Mouse (Mus musculus) c-Kit-negative CD71-positive TER-119-positive erythroid progenitor cells, embryonic 14.5 days (primary cell): ENCODE measurements around the gene Tnfrsf21.

Experiments
- DNase-seq: peaks from one replicate; pipeline ENCODE4 v3.0.0-alpha.2; 2013; ENCODE audit warnings: low read depth, low spot score

The Tnfrsf21 gene

DNA sequence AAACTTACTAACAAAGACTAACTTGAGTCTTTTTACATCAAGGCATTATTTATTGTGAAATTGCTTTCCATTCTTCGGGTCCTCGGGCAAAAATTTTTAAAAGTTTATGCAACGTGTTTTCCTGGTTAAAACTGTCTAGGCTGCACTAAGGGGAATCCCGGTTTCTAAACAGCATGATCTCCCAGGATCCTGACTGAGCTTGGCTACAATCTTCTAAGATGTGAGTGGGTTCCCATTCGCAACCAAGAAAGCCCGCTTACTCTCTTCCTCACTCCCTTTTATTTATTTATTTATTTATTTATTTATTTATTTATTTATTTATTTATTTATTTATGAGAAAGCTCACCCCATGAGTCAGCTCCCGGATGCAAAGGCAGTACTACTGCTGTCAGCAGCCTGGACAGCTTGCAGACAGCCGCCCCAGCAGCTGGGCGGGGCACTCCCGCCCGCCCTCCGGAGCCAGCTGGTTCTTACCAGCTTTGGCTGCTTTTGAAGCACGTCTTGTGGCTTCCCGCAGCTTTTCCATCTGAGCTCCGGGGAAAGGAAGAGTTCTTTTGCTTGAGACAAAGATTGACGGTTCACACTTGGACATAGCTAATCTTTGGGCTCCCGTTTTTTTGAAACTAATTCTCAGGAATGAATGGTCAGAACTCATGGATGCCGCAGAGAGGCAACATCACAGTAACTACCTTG lies 60.6 kb downstream of the Tnfrsf21 start:
- DNase-seq: peak; percentile 74

GRCm38 (mm10) chr17:43077540-43077939 lies 61.2 kb downstream of the Tnfrsf21 start:
- DNase-seq: no peak

DNA sequence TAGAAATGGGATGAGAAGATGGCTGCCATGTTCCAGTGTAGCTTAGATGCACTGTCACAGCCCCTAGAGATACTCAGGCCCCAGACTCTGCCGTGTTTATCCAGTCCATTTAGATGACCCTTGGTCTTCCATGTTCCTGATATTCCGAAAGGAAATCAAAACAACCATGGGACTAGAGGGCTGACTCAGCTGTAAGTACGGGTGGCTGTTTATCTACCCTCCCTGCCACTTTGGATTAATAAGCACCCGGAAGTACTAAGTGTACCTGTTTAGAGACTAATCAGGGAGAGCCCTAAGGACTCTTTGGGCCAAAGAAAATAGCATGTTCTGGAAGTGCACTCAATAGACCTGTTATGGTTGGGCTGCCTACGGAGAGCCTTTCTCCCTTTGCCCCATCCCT lies 64.9 kb downstream of the Tnfrsf21 start:
- DNase-seq: no peak

DNA sequence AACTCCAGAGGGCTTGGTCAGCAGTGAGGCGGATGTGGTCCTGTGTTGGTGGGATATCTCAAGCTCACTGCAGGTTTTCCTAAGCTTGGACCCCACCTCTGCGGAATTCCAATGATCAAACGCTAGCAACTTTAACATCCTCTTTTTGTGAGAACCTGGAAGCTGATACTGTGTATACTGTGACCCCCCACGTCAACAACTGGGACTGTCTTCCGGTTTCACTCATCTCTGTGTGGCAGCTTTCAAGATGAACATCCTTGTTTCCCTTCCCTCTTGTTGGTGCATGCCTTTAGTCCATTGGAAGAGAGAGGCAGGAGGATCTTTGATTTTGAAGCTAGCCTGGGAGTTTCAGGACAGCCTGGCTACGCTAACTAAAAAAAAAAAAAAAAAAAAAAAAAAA lies 73.1 kb downstream of the Tnfrsf21 start:
- DNase-seq: no peak

DNA sequence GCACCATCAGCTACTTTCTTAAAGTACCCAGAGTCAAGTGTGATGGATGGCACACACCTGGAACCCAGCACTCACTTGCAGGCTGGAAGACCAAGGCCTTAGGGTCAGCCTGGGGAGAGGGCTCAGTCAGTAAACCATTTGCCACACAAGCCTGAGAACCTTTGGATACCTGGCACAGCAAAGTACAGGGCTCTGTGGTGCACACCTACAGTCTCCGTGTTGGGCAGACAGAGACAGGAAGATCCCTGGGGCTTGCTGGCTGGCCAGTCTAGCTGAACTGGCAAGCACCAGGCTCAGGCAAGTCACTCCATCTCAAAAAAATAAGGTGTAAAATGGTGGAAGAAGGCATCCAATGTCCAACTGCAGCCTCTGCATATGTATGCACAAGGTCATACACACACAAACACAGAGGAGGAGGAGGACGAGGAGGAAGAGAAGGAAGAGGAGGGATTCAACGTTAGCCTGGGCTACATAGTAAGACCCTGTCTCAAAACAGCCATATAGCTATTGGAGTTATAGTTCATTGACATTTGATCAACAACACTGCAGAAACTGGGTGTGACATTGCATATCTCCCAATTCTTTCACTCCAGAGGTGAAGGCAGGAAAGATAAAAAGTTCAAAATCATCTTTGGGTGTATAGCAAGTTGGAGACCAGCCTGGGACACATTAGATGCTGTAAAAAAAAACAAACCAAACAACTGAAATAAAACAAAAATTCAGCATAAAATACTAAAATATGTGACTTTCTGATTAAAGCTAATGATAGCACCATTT lies 74.8 kb downstream of the Tnfrsf21 start:
- no peak for DNase-seq

DNA sequence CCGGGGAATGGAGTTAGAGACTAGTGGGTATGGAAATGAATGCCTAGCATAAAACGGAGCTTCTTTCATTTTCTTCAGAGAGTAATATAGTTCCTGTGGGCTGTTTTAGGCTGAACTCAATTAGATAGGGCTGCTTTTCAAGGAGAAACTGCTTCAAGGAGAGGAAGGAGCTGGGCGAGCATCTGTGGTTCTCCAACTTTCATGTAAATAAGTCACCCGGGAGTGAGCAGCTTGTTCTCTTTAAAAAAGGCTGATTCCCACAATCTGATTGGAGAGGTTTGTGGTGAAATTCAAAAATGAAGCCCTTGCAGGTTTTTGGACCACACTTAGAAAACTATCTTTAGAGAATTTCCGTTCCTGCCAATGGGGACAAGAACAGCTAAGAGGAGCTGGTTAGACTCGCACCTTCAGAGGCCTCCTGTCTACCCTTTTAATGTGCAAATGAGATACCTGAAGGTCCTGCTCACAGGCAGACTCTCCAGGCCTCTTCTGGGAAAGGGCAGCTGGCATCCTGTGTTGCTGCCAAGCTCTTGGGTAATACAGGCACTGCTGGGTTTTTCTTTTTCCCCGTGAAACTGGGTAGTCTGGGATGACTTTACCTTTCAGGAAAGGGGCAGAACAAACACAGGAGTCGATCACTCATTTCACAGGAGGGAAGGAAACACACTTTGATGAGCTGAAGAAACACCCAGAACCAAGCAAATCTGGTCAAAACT lies 76.1 kb downstream of the Tnfrsf21 start:
- no peak for DNase-seq

DNA sequence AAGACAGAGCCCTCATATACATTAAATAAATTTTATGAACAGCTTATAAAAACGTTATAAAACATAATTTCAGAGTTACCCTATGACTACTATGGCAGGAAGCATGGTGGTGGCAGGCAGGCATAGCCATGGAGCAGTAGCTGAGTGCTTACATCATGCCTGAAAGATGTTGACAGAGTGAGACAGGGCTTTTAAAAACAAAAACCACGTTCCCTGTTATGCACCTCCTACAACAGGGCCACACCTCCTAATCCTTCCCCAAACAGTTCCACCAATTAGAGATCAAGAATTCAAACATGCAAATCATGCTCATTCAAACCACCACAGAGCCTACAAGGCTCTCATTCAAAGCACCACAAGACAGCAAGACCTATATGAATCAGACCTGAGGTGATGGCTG lies 77.9 kb downstream of the Tnfrsf21 start:
- DNase-seq: no peak

DNA sequence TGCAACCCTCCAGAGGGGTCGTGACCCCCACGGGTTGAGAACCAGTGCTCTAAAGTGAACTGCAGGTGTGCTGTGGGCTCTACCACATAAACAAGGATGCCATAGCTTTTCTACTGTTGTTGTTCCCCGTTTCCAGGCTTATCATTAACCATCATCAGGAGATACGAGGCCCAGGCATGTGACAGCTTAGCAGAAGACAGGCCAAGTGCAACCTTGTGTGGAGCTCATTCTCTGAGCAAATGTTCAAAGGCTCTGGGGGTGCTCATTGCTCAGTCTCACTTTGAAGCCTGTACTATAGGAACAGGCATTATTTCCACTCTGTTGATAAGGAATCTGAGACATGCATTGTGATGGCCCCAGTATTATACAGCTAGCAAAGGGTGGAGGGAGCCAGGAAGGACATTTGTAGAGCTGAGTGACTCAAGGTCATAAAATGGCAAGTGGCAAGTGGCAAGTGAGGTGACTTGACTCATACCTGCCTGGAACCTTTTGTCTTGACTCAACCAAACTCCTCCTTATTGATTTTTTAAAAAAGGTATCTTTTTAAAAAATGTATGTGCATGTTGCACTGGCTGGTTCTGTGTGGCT lies 80.8 kb downstream of the Tnfrsf21 start:
- DNase-seq: no peak

- DNase-seq: no peak
These were observed 89.8 kb downstream of the Tnfrsf21 start for GRCm38 (mm10) chr17:43106108-43106507.

- DNase-seq: no peak
These were observed 91.0 kb downstream of the Tnfrsf21 start for GRCm38 (mm10) chr17:43107338-43107737.

DNA sequence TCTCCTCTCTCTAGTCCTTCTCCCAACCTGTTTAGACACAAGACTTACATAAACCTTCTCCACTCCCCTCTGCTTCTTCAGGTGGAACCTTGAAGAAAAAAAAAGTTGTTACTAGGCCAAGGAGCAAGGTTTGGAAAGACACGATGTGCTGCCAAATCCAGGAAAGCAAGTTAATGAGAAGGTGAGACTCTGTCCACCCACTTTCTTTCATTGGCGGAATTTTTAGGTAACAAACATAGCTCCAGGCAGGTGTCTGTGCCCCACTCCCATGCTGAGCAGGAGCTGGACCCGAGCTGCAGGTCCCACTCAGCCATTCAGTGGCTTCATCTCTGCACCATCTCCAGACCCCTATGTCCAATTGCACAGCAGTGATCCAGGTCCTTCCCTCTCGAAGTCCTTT lies 93.1 kb downstream of the Tnfrsf21 start:
- DNase-seq: no peak

- DNase-seq: no peak
These were observed 94.0 kb downstream of the Tnfrsf21 start for GRCm38 (mm10) chr17:43110168-43110885.

DNA sequence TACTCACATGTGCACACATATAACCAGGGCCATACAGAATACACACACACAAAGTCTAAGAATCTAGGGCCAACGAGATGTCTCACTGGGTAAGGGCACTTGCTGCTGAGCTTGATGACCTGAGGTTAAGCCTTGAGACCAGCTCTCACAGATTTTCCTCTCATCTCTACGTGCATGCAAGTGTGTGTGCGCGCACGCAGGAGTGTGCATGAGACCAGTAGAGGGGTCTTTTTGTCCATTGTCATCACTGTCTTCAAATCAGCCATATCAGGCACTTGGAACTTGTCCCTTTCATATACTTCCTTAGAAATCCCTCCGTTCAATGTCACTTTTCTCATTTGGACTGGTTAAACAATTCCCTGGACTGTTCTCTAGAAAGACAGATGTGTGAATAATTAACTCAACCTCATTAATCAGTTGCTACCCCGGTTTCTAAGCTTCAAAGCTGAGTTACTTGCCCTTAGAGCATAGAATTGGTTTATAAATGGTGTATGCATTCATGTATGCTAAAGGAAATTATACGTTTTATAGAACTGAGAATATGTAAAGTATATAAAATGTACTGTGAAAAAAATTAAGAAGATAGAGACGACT lies 97.1 kb downstream of the Tnfrsf21 start:
- DNase-seq: no peak

DNA sequence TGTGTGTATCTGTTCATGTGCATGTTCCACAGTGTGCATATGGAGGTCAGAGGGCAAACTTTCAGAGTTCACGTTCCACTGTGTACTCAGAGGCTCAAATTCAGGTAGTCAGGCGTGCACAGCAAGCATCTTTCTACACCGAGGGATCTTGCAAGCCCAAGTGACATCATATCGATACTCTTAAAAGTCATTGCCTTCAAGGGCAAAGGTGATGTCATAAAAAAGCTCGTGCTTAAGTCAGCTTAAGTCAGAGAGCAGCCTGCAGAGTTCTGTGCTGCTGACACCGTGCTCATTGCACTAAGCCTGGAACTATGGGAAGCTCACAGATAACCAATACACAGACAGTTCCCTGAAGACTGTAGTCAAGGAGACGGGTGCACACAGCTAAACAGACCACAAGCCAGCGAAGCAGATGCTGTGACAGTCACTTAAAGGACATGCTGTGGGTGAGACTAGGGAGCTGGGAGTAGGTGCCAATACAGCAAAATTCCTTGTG lies 97.8 kb downstream of the Tnfrsf21 start:
- DNase-seq: no peak

DNA sequence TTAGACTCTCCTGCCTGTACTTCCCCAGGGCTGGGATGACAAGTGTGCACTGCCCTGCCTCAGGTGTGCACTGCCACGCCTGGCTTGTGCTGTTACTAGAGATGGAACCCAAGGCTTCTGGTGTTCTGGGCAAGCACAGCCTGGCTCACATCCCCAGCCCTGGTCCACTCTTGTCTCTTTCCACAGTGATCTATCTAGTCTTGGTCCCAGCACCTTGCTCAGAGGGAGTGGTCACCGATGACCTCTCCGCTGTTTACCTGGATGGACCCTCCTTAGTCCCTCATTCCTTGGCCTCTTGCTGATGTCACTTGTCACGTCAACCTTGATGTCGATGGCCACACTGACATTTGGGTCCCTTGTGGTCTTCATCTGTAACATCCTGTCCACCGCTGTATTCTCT lies 98.6 kb downstream of the Tnfrsf21 start:
- no peak for DNase-seq

- no peak for DNase-seq
These were observed 100.4 kb downstream of the Tnfrsf21 start for GRCm38 (mm10) chr17:43116748-43117147.

GRCm38 (mm10) chr17:43119446-43119845 lies 103.1 kb downstream of the Tnfrsf21 start:
- DNase-seq: no peak

- no peak for DNase-seq
These were observed 104.7 kb downstream of the Tnfrsf21 start for GRCm38 (mm10) chr17:43121096-43121495.

GRCm38 (mm10) chr17:43128305-43128704 lies 112.0 kb downstream of the Tnfrsf21 start:
- no peak for DNase-seq

GRCm38 (mm10) chr17:43128908-43129533 lies 112.7 kb downstream of the Tnfrsf21 start:
- DNase-seq: no peak
